Mouse (Mus musculus) cerebellum, adult 2 months (tissue): ENCODE data around the gene Aunip.

ENCODE experiments used
- CTCF ChIP-seq: fragments of 200-500 bp; IDR thresholded peaks from 2 replicates; pipeline ENCODE4 v1.5.1; 2011; ENCODE audit warnings: low read depth, mild to moderate bottlenecking, control low read depth, low read length, moderate library complexity, borderline replicate concordance; ENCODE audit not compliant: insufficient read depth
- POLR2A ChIP-seq: fragments of 200-500 bp; IDR thresholded peaks from 2 replicates; pipeline ENCODE4 v1.6.1; 2011; ENCODE audit warnings: low read length, control low read depth, borderline replicate concordance; ENCODE audit not compliant: insufficient read depth

DNA sequence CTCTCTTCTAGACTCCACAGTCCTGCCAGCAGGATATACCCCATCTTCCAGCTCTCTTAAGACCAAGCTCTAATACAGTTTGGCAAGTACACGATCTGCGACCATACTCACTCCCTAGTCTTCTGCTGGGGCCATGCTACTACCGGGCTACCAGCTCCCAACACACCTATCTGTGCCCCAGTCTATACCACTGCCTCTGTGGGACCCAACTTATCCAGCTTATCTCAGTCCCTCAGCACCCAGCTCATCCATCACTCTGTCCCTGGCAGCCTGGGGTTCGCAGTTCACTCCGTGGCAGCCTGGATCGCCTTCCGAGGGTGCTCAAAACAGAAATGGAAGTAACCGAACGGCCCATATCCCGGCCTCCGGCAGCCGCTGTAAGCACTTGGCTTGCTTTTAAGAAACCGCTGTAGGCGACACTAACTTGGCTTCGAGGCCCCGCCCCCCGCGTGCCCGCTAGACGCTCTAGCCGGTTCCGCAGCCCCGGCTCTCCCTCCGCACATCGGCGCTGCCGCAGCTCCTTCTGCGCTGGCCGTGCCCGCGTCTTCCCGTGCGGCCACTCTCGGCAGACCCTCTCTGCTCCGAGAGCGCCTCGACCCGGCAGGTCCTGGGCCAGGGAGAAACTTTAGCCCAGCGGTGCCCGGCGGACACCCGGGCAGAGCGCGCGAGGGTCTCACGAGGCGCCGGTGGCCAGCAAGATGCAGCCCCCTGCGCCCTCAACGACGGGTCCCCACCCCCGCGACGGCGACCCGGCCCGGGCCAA is 23.5 kb downstream of the Aunip start:
- TF ChIP-seq CTCF: no peak
- no peak for TF ChIP-seq POLR2A
